Comparison of ENCODE assay signal across 1 mouse cellular context in the genomic region with DNA sequence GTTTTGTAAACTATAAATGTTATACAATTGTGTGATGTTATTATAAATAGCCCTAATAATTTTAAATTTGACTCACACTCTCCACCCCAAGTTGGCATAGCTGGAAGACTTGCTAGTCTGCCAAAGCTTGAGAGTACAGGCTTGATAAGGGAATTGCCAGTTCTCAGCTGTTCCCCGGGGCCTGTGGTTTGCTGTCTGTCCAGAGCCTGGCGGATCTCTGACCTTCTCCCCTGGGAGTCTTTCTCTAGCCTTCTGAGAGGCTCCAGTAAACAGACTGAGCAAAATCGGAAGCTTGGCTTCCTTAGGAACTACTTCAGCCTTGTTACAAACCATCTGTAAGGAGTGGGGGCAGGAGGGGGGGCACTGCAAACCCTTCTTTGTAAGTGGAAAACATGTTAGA.
TF ChIP-seq lines count a peak whose summit lies in the region.

No protein-coding gene starts in this region.

TF ChIP-seq in CH12.LX, 34 proteins besides CTCF, POLR2A, EP300 and RAD21:
- no peak for TF ChIP-seq ZMIZ1 (IDR thresholded peaks at IDR 0.05; ENCODE audit: low read depth, low read length)
- no peak for TF ChIP-seq NELFE (IDR thresholded peaks at IDR 0.05; ENCODE audit: low read depth, low read length)
- TF ChIP-seq MAZ (IDR thresholded peaks at IDR 0.05; ENCODE audit: low read depth, low read length): no peak
- TF ChIP-seq ELF1 (IDR thresholded peaks at IDR 0.05; ENCODE audit: low read depth, low read length): no peak
- TF ChIP-seq USF2 (conservative IDR thresholded peaks at IDR 0.05; ENCODE audit: low read depth, low read length): no peak
- no peak for TF ChIP-seq GABPA (IDR thresholded peaks at IDR 0.05; ENCODE audit: insufficient replicate concordance, low read depth, low read length)
- no peak for TF ChIP-seq ZKSCAN1 (IDR thresholded peaks at IDR 0.05; ENCODE audit: borderline replicate concordance, low read depth, low read length)
- TF ChIP-seq NRF1 (IDR thresholded peaks at IDR 0.05; ENCODE audit: low read depth, low read length): no peak
- no peak for TF ChIP-seq JUND (conservative IDR thresholded peaks at IDR 0.05; ENCODE audit: low read depth, low read length)
- TF ChIP-seq BHLHE40 (IDR thresholded peaks at IDR 0.05; ENCODE audit: low read depth, low read length): no peak
- no peak for TF ChIP-seq KAT2A (IDR thresholded peaks at IDR 0.05; ENCODE audit: insufficient replicate concordance, low read length)
TF ChIP-seq in CH12.LX: peak in this region for 0.
